Mouse (Mus musculus) myocyte (in vitro differentiated cells): Measurements from ENCODE around the gene Hadhb.

Source experiments
- E2F4 ChIP-seq: IDR thresholded peaks from one replicate; pipeline ENCODE4 v1.6.1; 2011; ENCODE audit warnings: mild to moderate bottlenecking, control low read depth, moderate library complexity; ENCODE audit not compliant: insufficient read depth
- MAX ChIP-seq: IDR thresholded peaks from one replicate; pipeline ENCODE4 v1.6.1; 2011; ENCODE audit warnings: low read depth, mild to moderate bottlenecking, control low read depth
- MYOD1 ChIP-seq, 3 experiments: IDR thresholded peaks; one replicate each; pipeline ENCODE4 v1.6.1; 2011; ENCODE audit warnings: control low read depth in 2 of 3, low read depth in 2 of 3, mild to moderate bottlenecking in 2 of 3, moderate library complexity in 1 of 3; ENCODE audit not compliant: insufficient read length in 2 of 3, control insufficient read depth in 1 of 3
- POLR2A ChIP-seq: IDR thresholded peaks from one replicate; pipeline ENCODE4 v1.6.1; 2011; ENCODE audit warnings: low read depth, mild to moderate bottlenecking, control low read depth, moderate library complexity; ENCODE audit not compliant: insufficient read length
- POLR2AphosphoS2 ChIP-seq: IDR thresholded peaks from one replicate; pipeline ENCODE4 v1.6.1; 2011; ENCODE audit warnings: low read depth, control low read depth; ENCODE audit not compliant: insufficient read length
- REST ChIP-seq: IDR thresholded peaks from one replicate; pipeline ENCODE4 v1.6.1; 2011; ENCODE audit warnings: mild to moderate bottlenecking, control low read depth, moderate library complexity; ENCODE audit not compliant: insufficient read depth, insufficient read length
- TCF12 ChIP-seq: IDR thresholded peaks from one replicate; pipeline ENCODE4 v1.6.1; 2011; ENCODE audit warnings: mild to moderate bottlenecking, control low read depth; ENCODE audit not compliant: poor library complexity, insufficient read depth, severe bottlenecking
- USF1 ChIP-seq: IDR thresholded peaks from one replicate; pipeline ENCODE4 v1.6.1; 2011; ENCODE audit warnings: low read depth, mild to moderate bottlenecking, control low read depth, moderate library complexity

GRCm38 (mm10) chr5:30107186-30107585, 47.9 kb upstream of the Hadhb start:
- TF ChIP-seq POLR2A (no peak), REST (no peak), MYOD1 (IDR thresholded peaks at IDR 0.05; ENCODE audit: control insufficient read depth in 1 of 3, insufficient read length in 2 of 3, low read depth in 2 of 3) (no peak), USF1 (no peak), E2F4 (no peak), MAX (no peak), POLR2AphosphoS2 (no peak), TCF12 (no peak)
